Mouse (Mus musculus) pancreas, adult 10 weeks (tissue): ENCODE results near the gene Elavl4. TPM values are rescaled to one million over a fixed set of nuclear protein-coding genes. Genes with fewer than 3 reads are reported as not detected.

Experiments
- polyA plus RNA-seq: library from polyadenylated mRNA; stranded (reverse); fragments of 350-450 nt; fragmentation: Illumina TruSeq; extraction: RNeasy Lipid Tissue Mini Kit (QIAGEN cat#74804); gene quantifications from one replicate; pipeline ENCODE4 v1.2.3, GENCODE M21; 2015; ENCODE audit warnings: low read depth, low replicate concordance; ENCODE audit not compliant: insufficient read depth

The Elavl4 gene
- polyA plus RNA-seq = 1.1 TPM

DNA sequence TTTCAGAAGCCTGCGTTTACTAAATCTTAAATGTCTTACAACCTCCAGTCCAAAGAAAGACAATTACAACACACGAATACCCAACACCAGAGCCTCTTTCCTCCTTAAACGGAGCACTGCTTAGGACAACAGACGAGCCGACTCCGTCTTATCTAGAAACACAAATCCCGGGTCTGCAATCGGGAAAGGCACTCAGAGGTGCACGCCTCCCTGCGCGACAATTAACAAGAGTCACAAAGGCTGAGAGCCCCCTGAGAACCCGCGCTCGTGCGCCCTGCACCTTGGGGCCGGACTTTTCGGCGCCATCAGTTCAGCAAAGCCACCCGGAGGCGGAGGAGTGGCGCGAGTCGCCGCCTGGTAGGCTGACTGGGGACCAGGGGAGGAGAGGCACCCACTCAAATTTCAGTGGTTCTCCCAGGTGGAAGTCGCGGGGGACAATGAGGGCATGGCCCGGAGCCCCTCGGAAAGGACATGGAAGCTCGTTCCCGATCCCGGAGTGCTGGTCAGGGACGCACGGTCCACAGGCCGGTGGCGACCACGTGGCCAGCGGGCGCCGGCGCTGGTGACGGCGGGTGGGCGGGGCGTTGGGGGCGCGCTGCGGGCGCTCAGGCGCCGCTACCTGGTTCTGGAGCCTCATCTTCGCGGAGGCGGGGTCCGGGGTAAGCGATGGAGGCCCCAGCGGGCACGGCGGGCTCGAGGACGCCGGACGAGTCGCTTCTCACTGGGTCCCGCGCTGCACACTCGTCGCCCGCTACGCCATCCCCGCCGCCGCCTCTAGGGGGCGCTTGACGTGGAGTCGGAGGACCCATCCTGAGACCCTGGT, at the start of gene Elavl4:
TSS of gene Elavl4 (minus strand) at position 732 of the 823 bp plus-strand sequence.

GRCm38 (mm10) chr4:110397618-110398045, 45.9 kb upstream of the Elavl4 start, which contains the start of gene Agbl4:
TSS of gene Agbl4 (plus strand) at chr4:110397661.

Other genes with a start within 250 kb of the Elavl4 start
- 1.2 TPM for gene Agbl4, start 45.8 kb upstream of the Elavl4 start, polyA plus RNA-seq